Mouse (Mus musculus): ENCODE results near the gene Nebl. TPM values are rescaled to one million over a fixed set of nuclear protein-coding genes. Genes with fewer than 3 reads are reported as not detected.
"Not testable (repeated sequence)": the region's sequence is repeated elsewhere in the genome, so short reads cannot be mapped to it uniquely, and the experiment has no call there.

The Nebl gene
- polyA plus RNA-seq, 1 experiment: 0.08 TPM

DNA sequence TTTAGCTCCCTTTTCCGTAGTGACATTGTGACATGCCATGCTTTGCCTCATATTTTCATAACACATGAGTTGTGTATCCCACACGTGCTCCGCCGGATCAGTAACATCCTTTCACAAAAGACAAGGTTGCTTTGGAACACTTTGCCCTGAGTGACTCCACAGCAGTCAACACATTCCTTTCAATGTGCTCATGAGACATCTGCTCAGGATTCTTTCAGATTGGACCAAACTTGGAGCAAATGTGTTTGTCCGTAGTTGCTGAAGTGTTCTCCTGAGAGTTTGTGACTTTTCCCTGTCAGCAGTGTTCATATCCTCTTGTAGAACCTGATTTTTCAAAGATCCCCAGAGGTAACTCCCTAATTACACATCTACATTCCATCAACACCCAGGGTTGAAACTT is 414.4 kb downstream of the Nebl start:
- Histone ChIP-seq H3ac (ENCODE audit: control insufficient read depth, insufficient read length) (no peak overlapping the region), H3K79me2 (ENCODE audit: control insufficient read depth, insufficient read depth) (no peaks in the 10 kb centered on the region), H3K36me3 (ENCODE audit: control insufficient read depth, insufficient read depth) (no peaks in the 10 kb centered on the region), H3K4me2 (ENCODE audit: low read depth) (no peak overlapping the region), H3K4me3 (no peak overlapping the region), H3K27me3 (ENCODE audit: control insufficient read depth, insufficient read depth, insufficient read length) (no peaks in the 10 kb centered on the region)
- TF ChIP-seq POLR2A (IDR thresholded peaks at IDR 0.05; ENCODE audit: insufficient read length, low read depth): no peak
- no peak for TF ChIP-seq MYOD1 (IDR thresholded peaks at IDR 0.05; ENCODE audit: control insufficient read depth in 1 of 3, insufficient read length in 2 of 3, low read depth in 2 of 3)
- TF ChIP-seq TCF3 (IDR thresholded peaks at IDR 0.05; ENCODE audit: insufficient read length, low read depth): no peak

DNA sequence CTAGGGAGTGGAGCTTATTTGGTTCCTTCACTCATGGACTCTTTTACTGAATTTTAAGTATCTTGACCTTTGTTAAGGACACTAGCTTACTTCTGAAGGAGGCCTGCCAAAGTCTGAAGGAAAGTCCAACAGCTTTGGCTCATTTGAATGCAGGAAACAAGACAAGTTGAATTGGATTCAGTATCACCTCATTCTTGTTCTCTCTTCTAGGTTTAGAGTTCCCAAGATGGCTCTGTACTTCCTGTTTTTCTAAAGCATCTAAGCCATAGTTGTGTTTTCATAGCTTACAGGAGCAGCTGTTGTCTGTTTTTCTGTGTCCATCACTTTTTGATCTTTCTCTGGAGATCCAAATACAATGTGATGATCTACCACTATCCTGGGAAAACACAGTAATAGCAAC is 429.9 kb downstream of the Nebl start:
- no peak overlapping the region for H3ac ChIP-seq (ENCODE audit: control insufficient read depth, insufficient read length)
- no peaks in the 10 kb centered on the region for H3K36me3 ChIP-seq (ENCODE audit: control insufficient read depth, insufficient read depth)
- H3K4me3 ChIP-seq: no peak overlapping the region
- H3K79me2 ChIP-seq (ENCODE audit: control insufficient read depth, insufficient read depth): no peaks in the 10 kb centered on the region
- H3K4me2 ChIP-seq (ENCODE audit: low read depth): no peak overlapping the region
- H3K27me3 ChIP-seq (ENCODE audit: control insufficient read depth, insufficient read depth, insufficient read length): no peaks in the 10 kb centered on the region
- TF ChIP-seq POLR2AphosphoS2 (IDR thresholded peaks at IDR 0.05; ENCODE audit: insufficient read length, low read depth) (no peak), USF1 (IDR thresholded peaks at IDR 0.05; ENCODE audit: low read depth) (no peak), MYOD1 (IDR thresholded peaks at IDR 0.05; ENCODE audit: control insufficient read depth in 1 of 3, insufficient read length in 2 of 3, low read depth in 2 of 3) (no peak), REST (IDR thresholded peaks at IDR 0.05; ENCODE audit: insufficient read depth, insufficient read length) (no peak), TCF12 (IDR thresholded peaks at IDR 0.05; ENCODE audit: insufficient read depth, poor library complexity, severe bottlenecking) (no peak), SRF (IDR thresholded peaks at IDR 0.05; ENCODE audit: control insufficient read depth, insufficient read length, low read depth) (no peak), POLR2A (IDR thresholded peaks at IDR 0.05; ENCODE audit: insufficient read length, low read depth) (no peak), MYOG (IDR thresholded peaks at IDR 0.05; ENCODE audit: control insufficient read depth in 1 of 3, insufficient read depth in 1 of 3, insufficient read length in 2 of 3, low read depth in 2 of 3) (no peak), TCF3 (IDR thresholded peaks at IDR 0.05; ENCODE audit: insufficient read length, low read depth) (no peak), E2F4 (IDR thresholded peaks at IDR 0.05; ENCODE audit: insufficient read depth) (no peak)

DNA sequence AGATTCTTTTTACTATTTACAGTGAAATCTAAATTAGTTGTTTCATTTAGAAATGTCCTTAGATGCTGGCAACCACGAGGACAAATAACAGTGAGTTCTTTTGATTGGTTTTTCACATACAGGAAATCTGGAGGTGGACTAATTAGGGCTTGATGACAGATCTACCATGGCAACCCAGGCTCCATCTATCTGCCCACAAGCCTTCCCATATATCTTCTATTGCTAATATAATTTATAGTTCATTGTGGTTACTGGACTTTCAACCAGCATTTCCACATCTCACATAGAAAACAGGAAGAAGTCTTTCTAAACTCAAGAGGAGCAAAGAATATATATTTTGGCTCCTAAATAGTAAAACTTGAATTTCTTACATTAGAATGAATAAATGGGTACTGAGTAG is 433.8 kb downstream of the Nebl start:
- Histone ChIP-seq H3K27me3 (ENCODE audit: control insufficient read depth, insufficient read depth, insufficient read length) (no peaks in the 10 kb centered on the region), H3K4me3 (no peak overlapping the region), H3K4me2 (ENCODE audit: low read depth) (no peak overlapping the region), H3K36me3 (ENCODE audit: control insufficient read depth, insufficient read depth) (no peaks in the 10 kb centered on the region), H3ac (ENCODE audit: control insufficient read depth, insufficient read length) (no peak overlapping the region), H3K79me2 (ENCODE audit: control insufficient read depth, insufficient read depth) (no peaks in the 10 kb centered on the region)
- TF ChIP-seq CEBPB (IDR thresholded peaks at IDR 0.05; ENCODE audit: insufficient read depth, poor library complexity, severe bottlenecking) (no peak), REST (IDR thresholded peaks at IDR 0.05; ENCODE audit: insufficient read depth, insufficient read length) (no peak), POLR2AphosphoS2 (IDR thresholded peaks at IDR 0.05; ENCODE audit: insufficient read length, low read depth) (no peak), USF1 (IDR thresholded peaks at IDR 0.05; ENCODE audit: low read depth) (no peak), MYOG (IDR thresholded peaks at IDR 0.05; ENCODE audit: control insufficient read depth in 1 of 3, insufficient read depth in 1 of 3, insufficient read length in 2 of 3, low read depth in 2 of 3) (no peak), MAX (IDR thresholded peaks at IDR 0.05; ENCODE audit: low read depth) (no peak), E2F4 (IDR thresholded peaks at IDR 0.05; ENCODE audit: insufficient read depth) (no peak), TCF12 (IDR thresholded peaks at IDR 0.05; ENCODE audit: insufficient read depth, poor library complexity, severe bottlenecking) (no peak), SRF (IDR thresholded peaks at IDR 0.05; ENCODE audit: control insufficient read depth, insufficient read length, low read depth) (no peak), TCF3 (IDR thresholded peaks at IDR 0.05; ENCODE audit: insufficient read length, low read depth) (no peak), MYOD1 (IDR thresholded peaks at IDR 0.05; ENCODE audit: control insufficient read depth in 1 of 3, insufficient read length in 2 of 3, low read depth in 2 of 3) (no peak), POLR2A (IDR thresholded peaks at IDR 0.05; ENCODE audit: insufficient read length, low read depth) (no peak)

DNA sequence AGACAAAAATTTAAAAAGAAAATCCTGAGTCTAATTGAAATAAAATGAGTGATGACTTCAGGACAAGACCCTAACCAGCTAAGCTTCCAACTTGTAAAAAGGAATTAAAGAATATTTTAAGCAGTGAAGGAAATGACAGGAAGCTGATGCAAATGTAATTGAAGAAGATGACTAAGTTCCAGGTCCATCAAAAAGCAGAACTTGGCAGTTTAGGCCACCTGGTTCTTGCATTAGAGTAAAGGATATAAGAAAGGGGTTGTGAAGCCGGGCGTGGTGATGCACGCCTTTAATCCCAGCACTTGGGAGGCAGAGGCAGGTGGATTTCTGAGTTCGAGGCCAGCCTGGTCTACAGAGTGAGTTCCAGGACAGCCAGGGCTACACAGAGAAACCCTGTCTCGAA is 436.0 kb downstream of the Nebl start:
- H3ac ChIP-seq (ENCODE audit: control insufficient read depth, insufficient read length); H3K27me3 ChIP-seq (ENCODE audit: control insufficient read depth, insufficient read depth, insufficient read length); H3K79me2 ChIP-seq (ENCODE audit: control insufficient read depth, insufficient read depth); H3K36me3 ChIP-seq (ENCODE audit: control insufficient read depth, insufficient read depth); H3K4me2 ChIP-seq (ENCODE audit: low read depth); H3K4me3 ChIP-seq: not testable (repeated sequence)

Measured in myocyte (in vitro differentiated cells).